Comparison of ENCODE assay signal across 8 mouse cellular contexts in genomic region chr13:28651810-28652209, GRCm38 (mm10).
DNase-seq lines count a peak whose midpoint lies in the region; ATAC-seq and TF ChIP-seq lines count a peak whose summit lies in the region.

No protein-coding gene starts in this region.

- no peak overlapping the region for H3K4me3 ChIP-seq in forebrain, postnatal 0 days (ENCODE audit: low read depth, low read length)
- no peak overlapping the region for H3K4me3 ChIP-seq in layer of hippocampus, adult 2 months
- no peak overlapping the region for H3K4me3 ChIP-seq in neural tube, embryonic 15.5 days (replicated peaks)

- no peak overlapping the region for H3K4me2 ChIP-seq in forebrain, postnatal 0 days (ENCODE audit: low read depth)
- no peak overlapping the region for H3K4me2 ChIP-seq in neural tube, embryonic 15.5 days

- no peak overlapping the region for H3K9ac ChIP-seq in forebrain, postnatal 0 days
- H3K9ac ChIP-seq in neural tube, embryonic 15.5 days (replicated peaks), result no peak overlapping the region

- WGBS in forebrain, postnatal 0 days, result 55% methylated on average over 2 of the region's 2 CpGs
- WGBS in neural tube, embryonic 15.5 days, result 70% methylated on average over 2 of the region's 2 CpGs

- peak; percentile 81 for ATAC-seq in forebrain, postnatal 0 days
- peak; percentile 74 for ATAC-seq in neural tube, embryonic 15.5 days (ENCODE audit: low FRiP score)

- H3K36me3 ChIP-seq in forebrain, postnatal 0 days (ENCODE audit: insufficient read depth), result no peaks in the 10 kb centered on the region
- no peaks in the 10 kb centered on the region for H3K36me3 ChIP-seq in neural tube, embryonic 15.5 days

- no peak for TF ChIP-seq CTCF in forebrain, postnatal 0 days (IDR thresholded peaks at IDR 0.05; ENCODE audit: low read depth)
- no peak for TF ChIP-seq CTCF in layer of hippocampus, adult 2 months (conservative IDR thresholded peaks at IDR 0.05)

- no peak overlapping the region for H3K27ac ChIP-seq in forebrain, postnatal 0 days (ENCODE audit: low read depth, low read length)
- no peak overlapping the region for H3K27ac ChIP-seq in layer of hippocampus, adult 2 months
- H3K27ac ChIP-seq in neural tube, embryonic 15.5 days (replicated peaks), result 0 out of 2 replicates have a peak overlapping the region, but pooled peaks have one; percentile 39

- H3K4me1 ChIP-seq in forebrain, postnatal 0 days (ENCODE audit: insufficient read depth), result no peaks in the 10 kb centered on the region
- H3K4me1 ChIP-seq in neural tube, embryonic 15.5 days, result peaks cover 20% of the 10 kb centered on the region

- DNase-seq in kidney, adult 18-20 months, result peak; percentile 53
- no peak for DNase-seq in kidney, postnatal 14 days
- peak; percentile 11 for DNase-seq in adrenal gland, postnatal 25 days
- peak; percentile 65 for DNase-seq in forebrain, postnatal 0 days
- peak; percentile 26 to 29 for DNase-seq in layer of hippocampus, adult 2 months (ENCODE audit: low spot score in 2 of 2)
- no peak for DNase-seq in yolk sac, embryonic 10.5 days (ENCODE audit: low spot score)
- DNase-seq in urinary bladder, postnatal 4 days (ENCODE audit: low spot score in 2 of 2), result no peak

- H3K9me3 ChIP-seq in forebrain, postnatal 0 days (ENCODE audit: low read length), result no peaks in the 10 kb centered on the region
- H3K9me3 ChIP-seq in neural tube, embryonic 15.5 days (replicated peaks), result no peaks in the 10 kb centered on the region

- no peaks in the 10 kb centered on the region for H3K27me3 ChIP-seq in forebrain, postnatal 0 days (ENCODE audit: insufficient read depth, low read length)
- no peaks in the 10 kb centered on the region for H3K27me3 ChIP-seq in neural tube, embryonic 15.5 days (replicated peaks)

Comparison
In these comparisons a context has a peak if more than half of its experiments do, and no peak if none do; other contexts are left out.
1. DNase-seq: peak in kidney, adult 18-20 months (single experiment), adrenal gland, postnatal 25 days (single experiment), forebrain, postnatal 0 days (single experiment) and layer of hippocampus, adult 2 months (2 of 2); none in kidney, postnatal 14 days (single experiment), yolk sac, embryonic 10.5 days (single experiment) and urinary bladder, postnatal 4 days (0 of 2).